Mouse (Mus musculus) ES-E14 (cell line): ENCODE data around the gene Hcrt.

Experiments
- CHD2 ChIP-seq: IDR thresholded peaks from 2 replicates; pipeline ENCODE4 v1.6.1; 2014; ENCODE audit warnings: mild to moderate bottlenecking, low read depth, low read length, inconsistent platforms
- HCFC1 ChIP-seq: IDR thresholded peaks from 2 replicates; pipeline ENCODE4 v1.6.1; 2012; ENCODE audit warnings: low read length, inconsistent platforms, borderline replicate concordance; ENCODE audit not compliant: insufficient read depth
- ZC3H11A ChIP-seq: IDR thresholded peaks from 2 replicates; pipeline ENCODE4 v1.6.1; 2012; ENCODE audit warnings: low read depth, mild to moderate bottlenecking, inconsistent platforms, low read length, borderline replicate concordance

- no peak for TF ChIP-seq HCFC1
- no peak for TF ChIP-seq ZC3H11A
- no peak for TF ChIP-seq CHD2
Measured at GRCm38 (mm10) chr11:100720345-100720744, 42.4 kb downstream of the Hcrt start.
